Mouse (Mus musculus): ENCODE data around the gene Calcoco2.

- TF ChIP-seq CTCF (IDR thresholded peaks at IDR 0.05; ENCODE audit: low read depth) (no peak), EP300 (IDR thresholded peaks at IDR 0.05; ENCODE audit: low read depth) (no peak)
Observed at GRCm38 (mm10) chr11:96114077-96114476, 2.3 kb upstream of the Calcoco2 start.
